Mouse (Mus musculus) granulocyte monocyte progenitor cell, adult 5-6 weeks (primary cell): ENCODE data around the gene Acoxl. TPM values are rescaled to one million over a fixed set of nuclear protein-coding genes. Genes with fewer than 3 reads are reported as not detected.

Experiments used
- ATAC-seq: replicated peaks from 2 replicates; pipeline ENCODE4 v1.8.0; 2016; ENCODE audit warnings: mild to moderate bottlenecking, moderate TSS enrichment, inconsistent platforms; ENCODE audit not compliant: poor library complexity, severe bottlenecking
- total RNA-seq, 2 experiments: library from RNA; stranded (forward) in 1 of 2; stranded (reverse) in 1 of 2; fragments of 200-712, 200-1000 nt in 1 of 2; fragments of >200 nt in 1 of 2; fragmentation: Nextera tagmentation in 1 of 2; gene quantifications; 2 replicates each; pipeline ENCODE4 v1.2.3; 2014 to 2017

Gene Acoxl
- total RNA-seq, 2 experiments from 2014 or later, result not detected

DNA sequence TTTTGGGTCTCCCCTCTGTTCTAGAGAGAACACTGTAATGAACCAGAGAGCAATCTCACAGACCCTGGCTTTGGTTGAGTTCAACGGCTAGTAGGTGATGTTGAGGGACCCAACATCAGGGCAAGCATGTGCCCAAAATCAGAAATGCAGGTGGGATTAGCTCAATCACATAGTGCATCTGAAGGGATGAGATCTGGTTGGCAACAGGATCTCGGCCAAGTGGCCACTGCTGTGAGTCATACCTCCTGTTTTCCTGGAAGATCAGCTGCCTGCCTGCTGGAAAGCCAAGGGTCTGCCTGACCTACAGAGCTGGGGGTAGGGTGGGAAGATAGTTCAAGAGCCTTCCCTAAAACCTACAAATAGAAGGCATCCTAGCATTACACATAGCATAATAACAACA lies 185.2 kb downstream of the Acoxl start:
- ATAC-seq, result no peak

DNA sequence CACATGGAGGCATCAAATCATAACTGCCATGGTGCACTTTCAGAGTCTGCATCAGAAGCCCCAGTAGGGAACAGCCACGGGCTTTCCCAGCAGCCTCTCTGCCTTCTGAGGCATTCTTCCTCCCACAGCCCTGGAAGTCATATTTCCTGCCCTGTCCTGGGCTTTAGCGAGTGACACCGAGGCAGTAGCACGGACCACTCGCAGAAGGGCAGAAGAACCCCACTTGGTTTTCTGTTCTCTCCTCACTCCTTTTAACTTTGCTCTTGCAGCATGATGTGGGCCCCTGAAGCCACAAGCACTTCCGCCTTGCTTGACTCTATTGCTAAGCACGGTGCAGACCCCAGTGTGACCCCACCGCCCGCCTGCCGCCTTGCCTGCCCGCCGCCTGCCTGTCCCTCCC lies 189.0 kb downstream of the Acoxl start:
- ATAC-seq, result peak; percentile 25; the same call in 1 of the 2 replicates

DNA sequence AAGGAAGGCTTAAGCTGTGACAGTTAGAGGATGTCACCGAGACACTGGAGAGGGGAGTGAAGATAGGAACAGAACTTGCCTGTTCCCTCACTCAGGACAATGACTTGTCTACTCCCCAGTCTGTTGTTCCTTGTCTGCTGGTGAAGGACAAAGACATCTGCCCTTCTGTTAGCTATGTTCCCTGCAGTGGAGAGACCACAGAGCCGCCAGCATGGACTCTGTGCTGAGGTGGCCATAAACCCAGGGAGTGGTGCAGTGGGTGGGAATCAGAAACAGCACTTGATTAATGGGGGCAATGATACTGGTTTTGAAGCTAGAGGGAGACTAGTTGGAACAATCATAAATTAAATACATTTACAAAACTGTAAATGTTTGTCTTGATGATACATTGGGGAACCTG lies 191.3 kb downstream of the Acoxl start:
- ATAC-seq, result no peak

DNA sequence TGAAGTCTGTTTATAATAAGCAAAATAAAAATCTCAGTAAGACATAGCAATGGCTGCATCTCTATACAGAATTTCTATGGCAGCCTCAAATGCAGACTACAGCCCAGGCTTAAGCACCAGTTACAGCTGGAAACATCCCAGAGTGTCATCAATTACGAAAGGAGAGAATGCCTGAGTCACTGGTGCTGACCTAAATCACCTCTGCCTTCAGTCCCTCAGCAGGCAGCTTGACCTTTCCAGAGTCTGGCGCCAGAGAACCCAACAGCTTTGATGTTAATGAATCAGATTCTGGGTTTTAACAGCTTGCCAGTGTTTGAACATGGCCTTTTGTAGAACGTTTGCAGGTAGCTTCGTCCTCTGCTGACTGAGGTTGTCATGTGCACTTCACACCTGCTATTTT lies 193.4 kb downstream of the Acoxl start:
- no peak for ATAC-seq

DNA sequence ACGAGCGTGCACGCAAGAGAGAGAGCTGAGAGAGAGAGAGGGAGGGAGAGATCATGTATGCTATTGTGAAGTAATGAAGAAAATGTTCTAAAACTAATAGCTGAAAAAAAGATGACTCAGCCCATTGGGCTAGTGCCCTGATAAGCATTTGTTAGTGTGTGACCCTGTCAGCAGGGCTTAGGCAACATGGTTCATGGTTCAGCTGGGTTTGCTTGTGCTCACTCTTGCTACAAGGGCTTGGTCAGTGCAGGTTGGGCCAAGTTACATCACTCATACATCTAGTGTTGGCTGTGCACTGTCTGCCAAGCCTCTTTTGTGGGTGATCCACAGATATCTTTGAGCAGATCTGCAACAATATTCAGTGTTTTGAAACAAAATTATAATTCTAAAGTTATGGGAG lies 194.8 kb downstream of the Acoxl start:
- ATAC-seq, result no peak

DNA sequence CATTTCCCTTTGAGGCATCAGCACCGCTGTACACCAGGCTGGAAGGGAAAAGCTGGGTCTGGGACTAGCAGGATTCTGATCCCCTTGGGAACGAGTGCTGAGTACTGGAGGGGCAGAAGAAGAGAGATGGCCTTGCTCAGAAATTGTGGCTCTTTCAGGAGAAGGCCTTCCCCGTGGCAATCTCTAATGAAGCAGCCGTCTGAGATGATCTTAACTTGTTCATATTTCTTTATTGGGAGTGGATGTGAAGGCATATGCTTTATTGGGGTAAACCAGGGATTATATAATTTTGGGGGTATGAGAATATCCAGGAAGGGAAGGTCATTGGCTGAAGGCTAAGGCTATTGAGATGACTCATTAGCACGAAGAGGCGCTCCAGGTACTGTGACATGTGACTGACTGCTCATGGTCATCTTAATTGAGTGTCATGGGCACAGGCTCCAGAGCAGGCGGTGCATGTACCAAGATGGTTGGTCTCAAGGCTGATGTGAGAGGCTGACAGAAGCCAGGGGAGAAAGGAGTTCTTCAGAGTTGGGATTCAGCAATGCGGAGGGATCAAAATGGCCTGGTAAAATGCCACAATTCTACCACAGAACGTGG lies 195.5 kb downstream of the Acoxl start:
- ATAC-seq, result no peak

DNA sequence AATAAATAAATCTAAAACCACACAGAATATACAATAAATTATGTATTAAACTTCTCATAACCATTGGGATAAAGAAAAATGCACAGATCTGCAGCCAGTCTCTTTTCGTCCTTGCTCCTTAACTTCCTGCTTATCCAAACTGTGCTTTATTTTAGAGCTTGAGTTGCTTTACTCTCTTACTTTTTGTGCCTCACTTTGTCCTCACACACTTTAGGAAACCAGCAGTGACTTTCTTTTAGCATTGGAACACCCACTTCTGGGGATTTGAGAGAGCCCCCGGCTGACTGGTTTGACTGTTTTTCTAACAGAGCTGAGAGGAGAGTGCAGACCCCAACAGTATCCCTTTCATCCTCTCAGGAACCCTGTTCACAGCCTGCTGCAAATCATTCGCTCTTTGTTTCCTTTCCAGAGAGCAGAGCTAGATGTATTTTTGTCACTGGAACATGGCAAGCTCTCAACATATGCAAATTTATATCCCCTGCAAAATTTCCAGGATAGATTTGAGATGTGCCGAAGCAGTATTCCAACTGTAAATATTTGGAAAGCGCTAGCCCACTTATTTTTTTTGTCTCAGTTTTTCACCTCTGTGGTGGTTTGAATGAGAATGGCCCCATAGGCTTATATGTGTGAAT lies 199.7 kb downstream of the Acoxl start:
- ATAC-seq, result no peak

DNA sequence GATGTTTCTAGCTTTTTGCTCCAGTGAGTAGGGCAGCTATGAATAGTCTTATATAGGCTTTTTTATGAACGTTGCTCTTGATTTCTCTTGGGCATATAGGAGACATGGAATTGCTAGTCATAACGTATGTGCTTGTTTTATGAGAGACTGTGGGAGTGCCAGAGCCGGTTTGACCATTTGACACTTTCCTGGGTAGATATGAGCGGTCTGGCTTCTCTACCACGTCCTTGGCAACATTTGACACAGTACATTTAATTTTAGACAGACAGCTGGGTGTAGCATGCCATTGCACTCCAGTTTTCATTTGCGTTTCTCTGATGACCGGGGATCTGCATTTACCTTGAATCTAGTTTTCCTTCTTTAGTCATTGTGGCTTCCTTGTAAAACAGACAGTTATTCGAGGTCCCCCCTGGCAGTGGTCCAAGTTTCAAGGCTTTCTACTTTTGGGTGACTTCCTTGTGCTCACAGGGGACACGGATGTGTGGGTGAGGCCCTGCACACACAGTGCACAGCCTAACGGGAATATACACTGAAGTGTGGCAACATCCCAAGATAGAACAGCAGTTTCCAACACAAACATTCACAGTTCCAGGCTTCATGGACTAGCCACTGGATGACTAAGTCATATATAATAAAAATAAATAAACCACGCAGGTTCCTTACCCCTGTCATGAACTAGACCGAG lies 202.5 kb downstream of the Acoxl start:
- peak; percentile 80 for ATAC-seq

DNA sequence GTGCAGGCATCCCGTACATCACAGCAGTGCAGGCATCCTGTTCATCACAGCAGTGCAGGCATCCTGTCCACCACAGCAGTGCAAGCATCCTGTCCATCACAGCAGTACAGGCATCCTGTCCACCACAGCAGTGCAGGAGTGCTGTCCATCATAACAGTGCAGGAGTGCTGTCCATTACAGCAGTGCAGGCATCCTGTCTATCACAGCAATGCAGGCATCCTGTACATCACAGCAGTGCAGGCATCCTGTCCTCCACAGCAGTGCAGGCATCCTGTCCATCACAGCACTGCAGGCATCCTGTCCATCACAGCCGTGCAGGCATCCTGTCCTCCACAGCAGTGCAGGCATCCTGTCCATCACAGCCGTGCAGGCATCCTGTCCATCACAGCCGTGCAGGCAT lies 207.8 kb downstream of the Acoxl start:
- ATAC-seq, result no peak

DNA sequence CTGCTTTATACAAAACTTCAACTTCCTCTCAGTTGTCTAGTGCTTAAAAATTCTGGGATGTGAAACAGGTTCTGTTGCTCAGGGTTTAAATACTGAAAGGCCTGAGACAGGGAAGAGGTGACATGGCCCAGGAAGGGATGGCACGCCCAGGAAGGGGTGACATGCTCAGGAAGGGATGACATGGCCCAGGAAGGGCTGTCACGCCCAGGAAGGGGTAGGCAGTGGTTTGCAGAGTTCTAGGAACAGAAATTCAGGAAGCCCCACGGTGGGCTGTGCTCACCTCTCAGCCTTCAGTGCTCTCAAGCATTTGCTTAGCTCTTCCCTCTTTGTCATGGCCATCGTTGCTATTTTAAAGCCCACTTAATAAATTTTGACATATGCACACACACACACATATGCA lies 216.2 kb downstream of the Acoxl start:
- ATAC-seq, result peak; percentile 92

DNA sequence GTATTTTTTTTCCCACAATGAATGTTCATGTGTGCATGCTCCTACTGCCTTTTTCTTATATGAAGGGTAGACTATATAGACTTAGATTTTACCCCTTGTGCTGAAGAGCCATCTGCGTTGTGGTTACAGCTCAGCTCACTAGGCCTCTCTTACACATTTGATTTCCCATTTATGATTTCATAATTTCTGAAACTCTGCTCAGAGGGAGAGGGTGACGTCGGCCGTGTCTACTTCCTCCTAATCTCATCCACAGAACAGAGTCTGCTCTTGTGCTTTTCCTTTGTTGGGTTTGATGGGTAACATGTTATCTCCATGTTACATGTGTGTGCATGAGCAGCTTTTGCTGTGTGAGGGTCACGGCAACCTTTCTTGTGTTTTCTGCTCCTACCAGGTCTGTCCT lies 219.2 kb downstream of the Acoxl start:
- ATAC-seq, result peak; percentile 40

DNA sequence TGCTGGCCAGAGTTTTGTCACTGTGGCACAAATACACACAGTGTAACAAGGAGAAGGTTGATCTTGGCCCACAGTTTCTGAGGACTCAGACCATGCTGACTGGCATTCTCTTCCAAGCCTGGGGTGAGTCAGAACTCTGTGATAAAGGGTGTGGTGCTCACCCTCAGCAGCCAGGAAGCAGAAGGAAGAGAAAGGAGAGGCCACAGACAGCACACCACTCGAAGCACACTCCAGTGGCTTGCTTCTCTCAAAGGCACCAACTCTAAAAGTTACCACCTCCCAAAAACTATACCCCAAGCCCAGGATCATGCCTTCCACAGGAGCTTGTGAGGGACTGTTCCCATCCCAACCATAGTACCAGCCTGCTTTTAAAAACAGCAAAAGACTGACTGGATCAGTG lies 220.0 kb downstream of the Acoxl start:
- ATAC-seq, result no peak

DNA sequence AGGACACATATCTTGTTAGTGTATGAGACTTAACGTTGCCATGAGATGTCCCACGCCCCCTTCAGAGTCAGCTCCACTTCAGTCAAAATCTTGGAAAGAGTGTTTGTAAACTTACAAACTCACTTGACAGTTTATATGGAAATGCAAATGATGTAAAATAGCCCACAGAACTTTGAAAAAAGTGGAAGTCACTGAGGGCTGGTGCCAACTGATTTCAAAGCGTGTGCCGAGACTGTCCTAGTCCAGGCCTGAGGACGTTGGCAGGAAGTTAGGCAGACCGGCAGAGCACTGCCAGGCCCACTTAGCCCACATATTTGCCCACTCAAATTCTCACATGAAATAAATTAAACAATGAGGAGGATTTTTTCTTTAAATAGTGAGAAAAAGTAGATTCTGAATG lies 221.5 kb downstream of the Acoxl start:
- ATAC-seq, result peak; percentile 26; the same call in 1 of the 2 replicates

DNA sequence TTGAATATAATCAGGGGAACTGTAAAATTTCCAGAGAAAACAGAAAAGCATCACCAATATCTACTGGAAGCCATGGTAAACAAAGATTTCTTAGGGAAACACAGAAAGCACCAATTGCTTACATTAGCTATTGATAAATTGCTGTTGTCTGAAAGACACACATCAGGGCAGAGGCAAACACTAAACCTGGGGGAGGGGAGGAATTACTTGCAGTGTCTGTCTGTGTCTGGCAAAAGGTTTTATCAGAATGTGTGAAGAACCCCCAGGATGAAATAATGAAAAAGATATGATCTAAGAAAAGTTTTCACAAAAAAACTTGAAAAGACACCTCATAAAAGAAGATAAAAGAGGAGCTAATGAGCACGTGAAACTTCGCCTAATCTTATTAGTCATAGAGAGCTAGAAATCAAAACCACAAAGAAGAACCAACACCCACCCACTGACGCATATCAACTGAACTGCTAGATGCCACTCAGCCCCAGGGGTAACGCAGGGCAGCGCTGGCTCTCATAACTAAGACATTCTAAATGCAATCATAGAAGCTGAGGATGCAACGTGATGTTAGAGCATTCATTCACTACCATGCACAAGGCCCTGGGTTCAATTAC lies 222.1 kb downstream of the Acoxl start:
- ATAC-seq, result peak; percentile 29

DNA sequence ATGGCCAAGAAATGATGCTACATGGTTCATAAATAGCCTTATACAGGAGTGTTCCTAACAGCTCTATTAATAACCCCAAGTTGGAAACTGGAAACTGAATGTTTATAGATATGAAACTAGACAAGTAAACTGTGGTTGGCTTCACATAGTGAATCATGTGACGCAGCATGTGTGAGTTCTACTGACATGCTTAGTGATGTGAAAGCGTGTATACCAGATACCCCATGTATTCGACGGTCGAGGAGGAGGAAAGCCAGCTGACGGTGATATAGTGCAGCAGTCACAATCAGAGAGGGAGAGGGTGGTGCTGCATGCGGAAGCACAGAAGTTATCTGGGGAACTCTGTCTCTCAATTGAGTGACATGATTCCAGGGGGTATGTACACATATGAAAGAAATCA lies 222.8 kb downstream of the Acoxl start:
- no peak for ATAC-seq

DNA sequence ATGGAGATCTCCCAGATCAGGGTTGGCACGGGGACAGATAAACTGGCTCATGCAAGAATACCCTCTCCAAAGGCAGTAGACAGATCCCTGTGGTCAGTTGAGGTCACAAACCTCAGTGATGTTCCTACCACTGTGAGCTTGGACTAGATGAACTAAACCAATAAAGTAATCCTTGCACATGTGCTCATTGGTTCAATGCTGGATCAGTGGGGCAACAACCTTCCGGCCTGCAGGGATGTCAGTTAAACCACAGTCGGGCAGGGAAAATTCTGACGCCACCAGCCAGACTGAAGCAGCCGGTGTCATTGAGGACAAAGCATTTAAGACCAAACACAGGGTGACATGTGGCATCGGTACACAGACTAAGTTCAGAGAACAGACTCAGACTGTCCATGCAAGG lies 224.1 kb downstream of the Acoxl start:
- ATAC-seq, result peak; percentile 68

DNA sequence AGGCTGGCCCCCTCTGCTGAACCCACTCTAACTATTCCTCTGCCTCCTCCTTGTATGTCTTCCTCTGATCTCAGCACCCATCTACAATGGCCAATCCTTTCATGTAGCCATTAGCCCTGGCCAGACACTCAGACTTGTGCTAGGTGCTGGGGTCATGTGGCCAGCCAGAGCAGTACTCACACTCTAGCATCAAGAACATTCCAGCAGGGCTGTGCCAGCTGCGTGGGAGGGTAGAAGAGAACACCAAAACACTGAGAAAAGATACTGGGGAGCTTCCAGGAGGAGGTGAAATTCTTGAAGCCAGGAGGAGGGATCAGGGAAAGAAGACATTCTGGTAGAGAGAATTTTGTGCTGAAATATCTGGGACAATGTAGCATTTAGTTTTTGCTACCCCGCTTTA lies 226.3 kb downstream of the Acoxl start:
- no peak for ATAC-seq

DNA sequence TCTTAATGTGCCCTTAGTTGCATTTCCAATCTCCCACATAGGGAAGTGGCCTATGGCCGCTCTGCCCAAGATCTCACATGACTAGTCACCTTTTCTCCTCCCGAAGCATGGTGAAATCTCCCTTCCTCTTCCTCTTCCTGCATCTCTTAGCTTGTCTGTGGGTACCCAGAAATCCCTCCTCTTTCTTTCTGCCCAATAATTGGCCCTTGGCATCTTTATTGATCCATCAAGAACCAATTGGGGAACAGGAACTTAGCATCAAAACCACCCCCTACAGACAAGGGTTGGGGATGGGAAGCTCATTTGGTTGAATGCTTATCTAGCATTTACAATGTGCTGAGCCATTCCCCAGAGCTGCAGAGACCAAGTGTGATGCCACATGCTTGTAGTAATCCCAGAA lies 226.9 kb downstream of the Acoxl start:
- peak; percentile 45 for ATAC-seq

DNA sequence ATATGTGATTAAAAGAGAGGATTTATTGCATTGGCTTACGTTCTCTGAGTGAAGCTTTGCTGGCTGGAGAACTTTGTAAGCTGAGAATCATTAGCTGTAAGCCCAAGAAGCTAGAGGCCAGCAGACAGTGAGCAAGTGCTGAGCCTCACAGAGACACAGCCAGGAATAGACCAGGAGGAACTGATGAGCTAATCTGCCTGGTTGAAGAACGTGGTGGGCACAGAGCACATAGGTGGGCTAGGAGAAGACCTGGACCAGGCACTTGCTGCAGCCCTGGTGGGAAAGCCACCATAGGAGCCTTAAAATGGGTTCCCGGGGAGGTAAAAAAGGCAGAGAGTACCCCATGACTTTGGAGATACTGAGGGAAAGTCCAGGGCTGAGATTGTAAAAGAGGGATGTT lies 228.5 kb downstream of the Acoxl start:
- ATAC-seq, result no peak

DNA sequence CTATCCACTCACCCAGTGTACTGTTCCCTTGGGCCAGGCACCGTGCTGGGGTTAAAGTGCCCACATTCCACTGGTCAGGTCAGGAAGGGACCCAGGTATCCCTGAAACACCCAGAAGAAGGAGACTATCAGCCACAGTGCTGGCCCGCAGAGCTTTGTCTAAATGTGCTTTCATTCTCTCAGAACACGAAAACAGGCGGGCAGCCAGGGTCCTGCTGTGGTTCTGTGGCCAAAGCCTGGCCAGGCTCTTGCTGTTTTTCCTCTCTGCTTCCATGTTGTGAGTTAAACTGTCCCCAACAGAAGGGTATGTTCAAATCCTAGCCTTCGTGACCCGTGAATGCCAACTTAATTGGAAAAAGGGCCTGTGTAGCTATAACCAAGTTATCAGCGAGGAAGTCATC lies 228.9 kb downstream of the Acoxl start:
- no peak for ATAC-seq

DNA sequence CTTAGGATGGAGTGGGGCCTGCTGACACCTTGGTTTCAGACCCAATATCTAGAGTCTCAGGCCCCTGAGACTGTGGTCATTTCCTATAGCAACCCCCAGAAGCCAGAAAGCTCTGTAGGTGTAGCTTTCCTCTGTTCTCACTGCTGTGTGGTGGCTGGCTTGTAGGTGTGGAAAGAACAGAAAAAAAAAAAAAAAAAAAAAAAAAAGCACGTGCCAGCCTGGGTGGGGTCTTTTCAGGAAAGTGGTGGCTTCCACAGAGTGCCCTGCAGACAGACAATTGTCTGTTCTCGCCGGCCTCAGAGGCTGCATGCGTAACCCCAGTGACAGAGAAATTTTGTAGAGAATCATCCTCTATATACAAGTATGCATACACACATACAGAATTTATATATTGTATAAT lies 229.5 kb downstream of the Acoxl start:
- ATAC-seq, result no peak

DNA sequence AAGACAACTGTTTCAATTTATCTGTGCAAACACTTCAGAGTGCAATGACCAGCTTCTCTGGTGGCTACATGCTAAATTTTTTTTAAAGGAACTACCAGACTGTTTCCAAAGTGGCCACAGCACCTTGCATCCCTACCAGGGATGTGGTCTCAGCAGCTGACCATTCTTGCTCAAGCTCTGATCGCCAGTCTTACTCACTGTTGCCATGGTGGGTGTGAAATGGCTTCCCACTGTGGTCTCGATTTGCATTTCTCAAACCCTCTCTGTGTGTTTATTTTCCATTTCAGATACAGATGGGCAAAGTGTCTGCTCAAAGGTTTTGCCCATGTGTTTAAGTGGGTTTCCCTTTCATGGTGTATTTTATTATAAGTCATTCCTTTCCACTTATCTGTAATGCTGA lies 230.3 kb downstream of the Acoxl start:
- ATAC-seq, result peak; percentile 75
